Mouse (Mus musculus) liver, embryonic 18 days (tissue): ENCODE measurements around the gene Rrp15. TPM values are rescaled to one million over a fixed set of nuclear protein-coding genes. Genes with fewer than 3 reads are reported as not detected.

ENCODE experiments used
- polyA plus RNA-seq: library from polyadenylated mRNA; depleted of rRNA; stranded (reverse); fragments of >200 nt; gene quantifications from 2 replicates; pipeline ENCODE4 v1.2.3, GENCODE M21; 2012; rRNA removed

Gene Rrp15
- 13.2 and 14.4 TPM in 2 replicates for polyA plus RNA-seq

DNA sequence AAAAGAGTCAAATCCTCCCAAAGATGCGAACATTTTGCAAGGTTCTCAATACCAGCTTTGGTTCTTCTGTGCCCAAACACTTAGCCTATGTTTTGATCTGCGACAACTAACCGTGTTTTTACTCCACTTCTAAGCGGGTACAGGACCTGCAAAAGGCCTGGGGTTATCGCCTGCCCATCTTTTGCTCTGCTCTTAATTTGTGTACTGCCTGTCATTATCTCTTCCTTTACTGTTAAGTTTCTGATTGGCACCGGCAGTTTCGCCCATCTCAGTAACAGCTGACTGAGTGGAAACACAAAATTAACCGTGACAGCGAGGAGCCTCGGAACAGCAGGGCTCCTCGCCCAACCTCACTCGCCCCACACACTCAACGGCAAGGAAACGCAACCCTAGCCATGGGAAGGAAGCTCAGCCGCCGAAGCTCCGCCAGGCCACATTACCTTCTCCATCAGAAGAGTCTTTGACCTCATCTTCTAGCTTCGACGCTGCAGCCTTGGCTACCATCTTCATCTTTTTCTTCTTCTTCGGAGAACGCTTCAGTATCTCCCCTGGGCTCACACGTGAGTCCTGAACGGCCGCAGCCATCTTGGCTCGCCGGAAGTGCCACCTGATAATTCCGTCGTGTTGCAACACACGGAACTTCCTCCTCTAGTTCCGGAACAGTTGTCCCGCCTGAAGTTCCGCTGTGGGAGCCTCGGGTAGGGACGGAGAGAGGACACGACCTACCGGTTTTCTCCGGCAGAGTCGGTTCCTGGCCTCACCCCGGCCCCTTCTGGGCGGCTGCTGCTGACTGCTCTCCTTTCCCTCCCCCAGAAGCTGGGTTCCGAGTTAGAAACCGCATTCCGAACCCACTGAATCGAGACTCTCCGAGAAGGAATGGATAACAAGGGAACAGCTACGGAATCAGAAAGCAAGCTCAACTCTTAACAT lies at the start of gene Rrp15:
Gene Rrp15 (minus strand): TSS at position 635 of the 930 bp plus-strand sequence.

GRCm38 (mm10) chr1:186705915-186706248 lies 43.3 kb downstream of the Rrp15 start, which contains the start of gene Tgfb2:
Tgfb2 (minus strand) TSS chr1:186705989.

Other genes with a start within 250 kb of the Rrp15 start
- gene Tgfb2, start 43.4 kb downstream of the Rrp15 start, polyA plus RNA-seq: 0.35 and 0.38 TPM in 2 replicates
- gene D1Pas1, start 218.1 kb upstream of the Rrp15 start, polyA plus RNA-seq: not detected in 2 replicates